Mouse (Mus musculus): ENCODE measurements around the gene Rps6kb2. TPM values are rescaled to one million over a fixed set of nuclear protein-coding genes. Genes with fewer than 3 reads are reported as not detected.
A peak's percentile ranks its signal among the peaks of the same experiment; 100 is the strongest.

Gene Rps6kb2
- polyA plus RNA-seq, 1 experiment from 2014 or later, result 52.6 TPM

DNA sequence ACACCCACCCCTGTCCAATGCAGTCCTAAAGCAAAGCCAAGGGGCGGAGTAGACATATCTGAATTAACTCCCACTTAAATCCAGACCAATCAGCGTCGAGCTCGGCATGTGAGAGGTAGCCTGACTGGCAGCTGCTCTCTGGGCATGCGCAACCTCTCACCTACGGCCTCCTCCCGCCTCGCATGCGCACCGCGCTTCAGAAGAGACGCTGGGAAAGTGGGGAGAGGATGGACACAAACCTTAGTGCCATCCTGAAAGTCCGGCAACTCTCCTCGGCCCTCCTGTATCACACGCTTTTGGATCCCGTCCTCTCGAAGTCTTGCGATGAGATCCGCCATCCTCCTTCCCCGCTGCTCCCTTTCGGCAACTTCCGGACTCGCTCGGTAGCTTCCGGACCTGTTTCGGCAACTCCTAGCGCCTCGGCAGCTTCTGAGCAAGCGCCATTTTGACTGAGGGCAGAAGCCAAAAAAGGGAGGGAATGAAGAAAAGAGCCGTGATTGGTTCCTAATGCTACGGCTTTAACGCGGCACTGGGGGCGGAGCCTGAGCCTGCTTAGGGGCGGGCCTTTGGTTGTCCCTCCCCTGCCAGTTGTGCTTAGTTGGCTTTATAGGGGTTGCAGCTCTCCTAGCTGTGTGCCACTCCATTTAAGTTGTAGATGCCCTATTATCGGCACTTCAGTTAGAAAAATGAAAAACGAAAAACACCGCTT, 41.9 kb downstream of the Rps6kb2 start:
- Histone ChIP-seq H3K9ac (ENCODE audit: low read length) (peak overlapping the region; percentile 51), H3K4me1 (ENCODE audit: control insufficient read depth, insufficient read depth, low read length) (0 out of 2 replicates have a peak, but pooled peaks cover 3% of the 10 kb centered on the region), H3K9me3 (ENCODE audit: control insufficient read depth, low read length) (no peaks in the 10 kb centered on the region), H3K27me3 (ENCODE audit: control insufficient read depth, insufficient read depth, low read length) (no peaks in the 10 kb centered on the region), H3K36me3 (ENCODE audit: control insufficient read depth, insufficient read depth, low read length) (no peaks in the 10 kb centered on the region), H3K27ac (ENCODE audit: low read depth, low read length) (peak overlapping the region; percentile 58), H3K4me2 (ENCODE audit: low read depth) (peak overlapping the region; percentile 38), H3K4me3 (ENCODE audit: low read depth, low read length) (peak overlapping the region; percentile 32)
- peak; percentile 97 for DNase-seq (ENCODE audit: low spot score)
- peak; percentile 77 for ATAC-seq (ENCODE audit: insufficient read depth, low FRiP score, low TSS enrichment)
- 2% methylated on average over 38 of the region's 38 CpGs for WGBS

DNA sequence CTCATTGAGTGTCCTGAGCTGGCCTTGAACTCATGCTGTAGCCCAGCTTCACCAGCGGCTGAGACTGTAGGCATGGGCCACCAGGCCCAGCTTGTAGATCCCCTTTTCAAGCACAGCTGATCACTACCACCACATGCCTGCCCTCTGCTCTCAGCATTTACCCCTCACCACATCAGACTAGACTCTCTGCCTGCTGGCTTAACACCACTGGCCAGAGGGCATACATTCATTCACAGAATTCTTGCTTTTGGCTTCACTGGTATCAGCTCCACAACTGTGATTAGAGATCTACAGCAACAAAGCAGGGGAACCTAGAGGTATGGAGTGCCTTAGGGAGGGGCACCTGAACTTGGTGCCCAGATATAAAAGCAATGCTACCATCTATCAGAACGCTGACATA, 42.7 kb downstream of the Rps6kb2 start:
- DNase-seq (ENCODE audit: low spot score) (no peak), ATAC-seq (ENCODE audit: insufficient read depth, low FRiP score, low TSS enrichment) (no peak)
- 98% methylated on average over 2 of the region's 2 CpGs for WGBS
- Histone ChIP-seq H3K4me3 (ENCODE audit: low read depth, low read length) (peak overlapping the region; percentile 32; the same call in 1 of the 2 replicates), H3K27ac (ENCODE audit: low read depth, low read length) (no peak overlapping the region), H3K4me1 (ENCODE audit: control insufficient read depth, insufficient read depth, low read length) (0 out of 2 replicates have a peak, but pooled peaks cover 3% of the 10 kb centered on the region), H3K9ac (ENCODE audit: low read length) (no peak overlapping the region), H3K4me2 (ENCODE audit: low read depth) (peak overlapping the region; percentile 38), H3K36me3 (ENCODE audit: control insufficient read depth, insufficient read depth, low read length) (peaks cover 5% of the 10 kb centered on the region), H3K9me3 (ENCODE audit: control insufficient read depth, low read length) (no peaks in the 10 kb centered on the region), H3K27me3 (ENCODE audit: control insufficient read depth, insufficient read depth, low read length) (no peaks in the 10 kb centered on the region)

DNA sequence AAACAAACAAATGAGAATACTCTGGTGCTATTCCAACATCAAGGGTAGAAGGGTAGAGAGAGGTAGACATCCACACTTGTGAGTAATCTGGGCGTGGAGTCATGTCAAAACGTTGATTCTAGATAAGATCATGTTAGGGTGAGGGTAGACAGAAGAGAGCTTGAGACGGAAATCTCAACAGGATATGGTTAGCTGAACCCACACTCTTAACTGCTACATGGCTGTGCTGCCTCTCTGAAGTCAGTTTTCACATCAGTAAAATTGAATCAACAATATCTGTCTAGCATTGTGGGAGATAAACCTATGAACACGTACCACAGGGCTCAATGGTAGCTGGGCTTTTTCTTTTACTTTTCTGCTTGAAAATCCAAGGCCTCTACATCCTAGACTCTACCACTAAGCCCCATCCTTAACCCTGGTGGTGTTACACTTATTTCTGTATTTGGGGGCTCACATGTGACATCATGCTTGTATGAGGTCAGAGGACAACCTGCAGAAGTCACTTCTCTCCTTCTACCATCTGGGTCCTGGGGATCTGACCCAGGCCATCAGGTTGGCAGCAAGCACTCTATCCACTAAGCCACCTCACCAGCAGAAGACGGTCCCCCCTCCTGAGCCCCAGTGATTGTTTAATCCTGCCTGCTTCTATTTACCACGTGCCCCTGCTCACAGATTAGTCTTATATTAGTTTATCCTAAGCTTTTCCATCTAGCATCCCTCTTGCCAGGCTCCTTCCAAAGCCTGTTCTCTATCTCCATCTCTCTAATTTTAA, 43.3 kb downstream of the Rps6kb2 start:
- peaks cover 10% of the 10 kb centered on the region for H3K36me3 ChIP-seq (ENCODE audit: control insufficient read depth, insufficient read depth, low read length)
- DNase-seq (ENCODE audit: low spot score) (no peak), ATAC-seq (ENCODE audit: insufficient read depth, low FRiP score, low TSS enrichment) (no peak)
- no peak overlapping the region for H3K9ac ChIP-seq (ENCODE audit: low read length)
- no peak overlapping the region; the same call in 1 of the 2 replicates for H3K4me2 ChIP-seq (ENCODE audit: low read depth)
- no peaks in the 10 kb centered on the region for H3K27me3 ChIP-seq (ENCODE audit: control insufficient read depth, insufficient read depth, low read length)
- 91% methylated on average over 6 of the region's 6 CpGs for WGBS
- no peaks in the 10 kb centered on the region for H3K9me3 ChIP-seq (ENCODE audit: control insufficient read depth, low read length)
- H3K27ac ChIP-seq (ENCODE audit: low read depth, low read length), result no peak overlapping the region
- 0 out of 2 replicates have a peak, but pooled peaks cover 3% of the 10 kb centered on the region for H3K4me1 ChIP-seq (ENCODE audit: control insufficient read depth, insufficient read depth, low read length)
- H3K4me3 ChIP-seq (ENCODE audit: low read depth, low read length), result no peak overlapping the region

DNA sequence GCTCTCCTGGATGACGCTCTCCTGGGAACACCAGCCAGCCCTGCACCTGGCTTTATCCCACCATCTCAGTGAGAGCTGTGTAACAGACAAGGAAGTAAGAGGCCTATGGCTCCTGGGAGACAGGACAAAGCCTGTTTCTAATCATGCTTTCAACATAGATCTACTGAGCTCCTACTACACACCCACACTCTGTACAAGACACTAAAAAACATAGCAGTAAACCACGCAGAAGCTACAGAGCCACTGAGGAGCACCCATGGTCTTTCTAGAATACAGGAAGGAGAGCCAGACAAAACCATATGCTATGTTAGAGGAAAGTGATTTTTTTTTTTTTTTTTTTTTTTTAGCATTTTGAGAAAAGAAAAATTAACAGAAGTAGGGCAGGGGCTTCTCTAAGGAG, 44.8 kb downstream of the Rps6kb2 start:
- DNase-seq (ENCODE audit: low spot score) (no peak), ATAC-seq (ENCODE audit: insufficient read depth, low FRiP score, low TSS enrichment) (no peak)
- Histone ChIP-seq H3K9ac (ENCODE audit: low read length) (no peak overlapping the region), H3K36me3 (ENCODE audit: control insufficient read depth, insufficient read depth, low read length) (peaks cover 15% of the 10 kb centered on the region), H3K4me2 (ENCODE audit: low read depth) (no peak overlapping the region), H3K27me3 (ENCODE audit: control insufficient read depth, insufficient read depth, low read length) (no peaks in the 10 kb centered on the region), H3K27ac (ENCODE audit: low read depth, low read length) (no peak overlapping the region), H3K9me3 (ENCODE audit: control insufficient read depth, low read length) (no peaks in the 10 kb centered on the region), H3K4me3 (ENCODE audit: low read depth, low read length) (no peak overlapping the region), H3K4me1 (ENCODE audit: control insufficient read depth, insufficient read depth, low read length) (0 out of 2 replicates have a peak, but pooled peaks cover 3% of the 10 kb centered on the region)
- 97% methylated on average over 2 of the region's 2 CpGs for WGBS

DNA sequence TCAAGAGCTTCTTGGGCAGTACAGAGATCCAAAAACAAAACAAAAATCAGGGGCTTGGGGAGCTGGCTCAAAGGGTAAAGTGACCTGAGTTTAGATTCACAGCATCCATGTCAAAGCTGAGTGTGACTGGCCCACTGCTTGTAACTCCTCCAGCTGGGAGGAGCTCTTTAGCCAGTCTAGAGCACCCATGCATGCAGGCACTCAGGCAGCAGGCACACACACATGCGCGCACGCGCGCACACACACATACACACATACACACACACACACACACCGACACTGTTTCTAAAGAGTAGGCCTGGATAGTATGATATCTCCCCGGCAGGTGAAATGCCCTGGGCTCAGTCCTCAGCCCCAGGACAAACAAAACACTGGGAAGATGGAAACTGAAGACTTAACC, 46.1 kb downstream of the Rps6kb2 start:
- WGBS, result 97% methylated on average over 7 of the region's 7 CpGs
- Histone ChIP-seq H3K9ac (ENCODE audit: low read length) (no peak overlapping the region), H3K9me3 (ENCODE audit: control insufficient read depth, low read length) (no peaks in the 10 kb centered on the region), H3K27ac (ENCODE audit: low read depth, low read length) (no peak overlapping the region), H3K4me3 (ENCODE audit: low read depth, low read length) (no peak overlapping the region), H3K27me3 (ENCODE audit: control insufficient read depth, insufficient read depth, low read length) (no peaks in the 10 kb centered on the region), H3K4me2 (ENCODE audit: low read depth) (no peak overlapping the region), H3K4me1 (ENCODE audit: control insufficient read depth, insufficient read depth, low read length) (0 out of 2 replicates have a peak, but pooled peaks cover 3% of the 10 kb centered on the region), H3K36me3 (ENCODE audit: control insufficient read depth, insufficient read depth, low read length) (peaks cover 21% of the 10 kb centered on the region)
- ATAC-seq (ENCODE audit: insufficient read depth, low FRiP score, low TSS enrichment) (no peak), DNase-seq (ENCODE audit: low spot score) (no peak)

DNA sequence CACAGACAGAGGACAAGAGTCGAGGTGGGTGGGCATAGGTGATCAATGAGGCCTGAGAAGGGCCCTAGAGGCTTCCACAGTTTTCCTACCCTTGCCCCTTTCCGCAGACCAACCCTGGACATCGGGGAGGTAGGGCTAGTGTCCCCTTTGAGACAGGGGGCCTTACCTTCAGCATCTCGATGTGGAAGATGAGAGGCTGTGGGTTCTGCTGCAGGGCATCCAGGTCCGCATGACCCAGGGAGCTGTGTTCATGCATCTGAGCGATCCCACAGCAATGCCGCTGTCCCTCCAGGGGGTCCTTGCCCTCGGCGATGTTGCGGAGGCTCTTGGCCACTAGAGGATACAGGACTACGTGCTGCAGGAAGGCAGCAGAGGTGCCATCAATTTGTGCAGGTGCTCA, 47.3 kb downstream of the Rps6kb2 start:
- WGBS, result 84% methylated on average over 11 of the region's 11 CpGs
- H3K36me3 ChIP-seq (ENCODE audit: control insufficient read depth, insufficient read depth, low read length), result peaks cover 21% of the 10 kb centered on the region

DNA sequence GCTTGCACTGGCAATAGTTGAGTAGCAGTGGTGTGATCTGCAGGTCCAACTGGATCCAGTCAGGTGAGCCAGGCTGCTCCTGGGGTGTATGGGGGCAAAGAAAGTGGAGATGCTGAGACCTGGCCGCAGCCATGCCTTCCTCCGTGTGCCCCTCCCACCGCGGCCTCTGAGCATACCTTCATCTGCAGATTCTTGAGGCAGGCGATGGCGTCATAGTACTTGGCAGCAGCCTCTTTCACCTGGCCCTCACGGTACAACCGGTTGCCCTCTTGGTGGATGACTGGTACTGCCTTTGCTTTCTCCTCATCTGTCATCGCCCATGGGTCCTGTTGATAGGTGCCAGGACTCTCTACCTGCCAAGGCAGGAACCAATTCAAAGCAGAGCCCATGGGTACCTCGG, 48.0 kb downstream of the Rps6kb2 start:
- Histone ChIP-seq H3K27me3 (ENCODE audit: control insufficient read depth, insufficient read depth, low read length) (no peaks in the 10 kb centered on the region), H3K9ac (ENCODE audit: low read length) (no peak overlapping the region), H3K4me1 (ENCODE audit: control insufficient read depth, insufficient read depth, low read length) (no peaks in the 10 kb centered on the region), H3K4me3 (ENCODE audit: low read depth, low read length) (no peak overlapping the region), H3K27ac (ENCODE audit: low read depth, low read length) (no peak overlapping the region), H3K36me3 (ENCODE audit: control insufficient read depth, insufficient read depth, low read length) (peaks cover 21% of the 10 kb centered on the region), H3K9me3 (ENCODE audit: control insufficient read depth, low read length) (no peaks in the 10 kb centered on the region), H3K4me2 (ENCODE audit: low read depth) (no peak overlapping the region)
- 97% methylated on average over 10 of the region's 10 CpGs for WGBS
- no peak for ATAC-seq (ENCODE audit: insufficient read depth, low FRiP score, low TSS enrichment)
- no peak for DNase-seq (ENCODE audit: low spot score)

More for the DNA sequence above, 47.3 kb downstream of the Rps6kb2 start:
- Histone ChIP-seq H3K27ac (ENCODE audit: low read depth, low read length) (no peak overlapping the region), H3K27me3 (ENCODE audit: control insufficient read depth, insufficient read depth, low read length) (no peaks in the 10 kb centered on the region), H3K9ac (ENCODE audit: low read length) (no peak overlapping the region), H3K4me3 (ENCODE audit: low read depth, low read length) (no peak overlapping the region), H3K4me2 (ENCODE audit: low read depth) (no peak overlapping the region), H3K9me3 (ENCODE audit: control insufficient read depth, low read length) (no peaks in the 10 kb centered on the region), H3K4me1 (ENCODE audit: control insufficient read depth, insufficient read depth, low read length) (0 out of 2 replicates have a peak, but pooled peaks cover 3% of the 10 kb centered on the region)
- no peak for DNase-seq (ENCODE audit: low spot score)
- no peak for ATAC-seq (ENCODE audit: insufficient read depth, low FRiP score, low TSS enrichment)

DNA sequence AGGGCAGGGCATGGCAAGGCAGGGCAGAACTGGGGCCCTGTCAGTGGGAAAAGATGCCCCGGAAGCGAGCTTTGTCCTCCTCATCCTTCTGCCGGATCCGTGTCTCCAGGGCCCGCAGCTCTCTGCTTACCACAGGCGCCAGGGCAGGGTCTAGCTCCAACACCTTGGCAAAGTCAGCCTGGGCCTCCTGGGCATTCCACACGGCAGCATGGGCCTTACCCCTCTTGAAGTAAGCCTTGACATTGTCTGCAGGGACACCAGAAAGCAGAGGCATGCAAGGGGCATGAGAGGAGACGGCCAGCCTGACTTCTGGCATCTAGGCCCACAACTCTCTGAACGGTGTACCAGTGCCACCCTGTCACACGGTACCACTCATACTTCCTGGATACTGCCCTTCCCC, 48.6 kb downstream of the Rps6kb2 start:
- 89% methylated on average over 10 of the region's 10 CpGs for WGBS
- H3K36me3 ChIP-seq (ENCODE audit: control insufficient read depth, insufficient read depth, low read length), result peaks cover 21% of the 10 kb centered on the region
- ATAC-seq (ENCODE audit: insufficient read depth, low FRiP score, low TSS enrichment), result no peak

More for the DNA sequence above, 48.6 kb downstream of the Rps6kb2 start:
- H3K27me3 ChIP-seq (ENCODE audit: control insufficient read depth, insufficient read depth, low read length), result no peaks in the 10 kb centered on the region
- no peaks in the 10 kb centered on the region for H3K4me1 ChIP-seq (ENCODE audit: control insufficient read depth, insufficient read depth, low read length)
- DNase-seq (ENCODE audit: low spot score), result no peak
- no peaks in the 10 kb centered on the region for H3K9me3 ChIP-seq (ENCODE audit: control insufficient read depth, low read length)
- no peak overlapping the region for H3K4me2 ChIP-seq (ENCODE audit: low read depth)
- no peak overlapping the region for H3K27ac ChIP-seq (ENCODE audit: low read depth, low read length)
- no peak overlapping the region for H3K4me3 ChIP-seq (ENCODE audit: low read depth, low read length)
- H3K9ac ChIP-seq (ENCODE audit: low read length), result no peak overlapping the region

Data from neural tube, embryonic 11.5 days (tissue).